Mouse (Mus musculus) urinary bladder, adult 18-20 months (tissue): Measurements from ENCODE around the gene Rd3l.
A peak's percentile ranks its signal among the peaks of the same experiment; 100 is the strongest.

Experiments
- DNase-seq, 2 experiments: peaks; one replicate each; pipeline ENCODE4 v3.0.0; 2022; ENCODE audit warnings: low spot score in 2 of 2, mixed read lengths in 2 of 2

The Rd3l gene

DNA sequence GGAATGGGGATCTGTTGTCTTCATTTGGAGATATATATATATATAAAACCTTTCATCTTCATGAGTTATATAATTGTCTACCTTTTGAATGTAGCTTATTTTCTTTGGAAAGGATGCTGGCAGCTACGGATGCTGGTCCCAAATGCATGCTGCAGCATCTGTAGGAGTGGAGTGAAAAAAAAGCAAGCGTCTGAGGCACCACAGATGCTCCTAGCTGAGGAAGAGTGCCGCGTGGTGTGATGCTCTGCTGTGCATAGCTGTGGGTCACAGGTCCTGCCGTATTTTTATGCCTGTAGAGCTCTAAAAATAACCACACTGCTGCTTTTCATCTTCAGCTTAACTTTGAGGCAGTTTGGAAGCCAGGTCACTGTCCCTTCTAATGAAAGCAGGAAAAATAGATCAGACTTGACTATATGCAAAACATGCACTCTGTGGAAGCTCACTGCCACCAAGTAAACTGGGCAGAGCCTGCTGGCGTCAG is at the start of gene Rd3l:
TSS of gene Rd3l (minus strand) at position 431 of the 481 bp plus-strand sequence.
- DNase-seq, result no peak

DNA sequence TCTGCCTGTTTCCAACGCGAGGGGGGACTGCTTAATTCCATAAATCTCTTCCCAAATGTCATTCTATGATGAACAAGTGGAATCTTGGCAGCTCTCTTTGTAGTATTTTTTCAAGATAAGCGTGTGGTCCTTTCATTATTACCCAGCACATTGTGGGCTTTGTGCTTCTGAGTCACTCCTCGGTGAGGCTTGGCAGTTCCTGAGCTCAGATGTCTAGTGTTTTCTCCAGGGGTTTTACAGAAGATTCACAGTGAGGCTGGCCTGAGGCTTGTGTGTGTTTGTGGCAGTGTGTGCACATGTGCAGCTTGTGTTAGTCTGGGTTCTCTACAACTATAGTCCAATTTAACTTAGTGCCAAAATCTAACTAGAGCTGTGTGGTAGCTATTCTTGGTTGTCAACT is 46.3 kb upstream of the Rd3l start:
- no peak for DNase-seq

DNA sequence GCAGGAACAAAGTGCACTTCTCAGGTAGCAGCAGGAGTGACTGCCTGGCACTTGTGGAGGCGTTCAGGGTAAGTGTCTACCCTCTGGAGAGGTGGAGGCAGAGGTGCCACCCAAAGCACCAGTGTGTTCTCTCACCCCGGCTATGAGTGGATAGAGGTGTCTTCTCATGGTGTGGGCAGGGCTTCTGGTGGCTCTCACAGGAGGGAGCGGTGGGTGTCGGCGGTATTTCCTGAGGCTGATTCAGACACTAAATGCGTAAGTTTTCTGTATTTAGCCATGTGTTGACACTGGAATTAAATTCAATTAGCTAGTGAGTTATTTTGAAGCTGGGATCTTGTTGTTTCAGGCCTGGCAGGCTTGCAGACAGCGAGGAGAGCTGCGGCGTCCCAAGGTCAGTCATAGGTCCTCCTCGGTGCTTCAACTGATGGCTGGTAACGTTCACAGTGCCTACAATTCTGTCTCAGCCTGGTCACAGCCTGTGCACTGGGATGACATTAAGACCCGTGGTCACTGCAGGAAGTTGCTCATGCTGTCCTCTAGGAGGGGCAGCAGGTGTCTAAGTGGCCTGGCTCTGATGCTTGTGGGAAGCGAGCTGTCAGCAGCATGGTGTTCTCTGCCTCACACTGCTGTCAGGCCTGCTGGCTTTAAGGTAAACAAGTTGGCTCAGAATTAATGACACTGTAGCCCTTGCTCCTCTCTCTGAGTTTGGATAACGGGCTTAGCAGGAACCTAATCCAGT is 45.0 kb upstream of the Rd3l start:
- no peak for DNase-seq

DNA sequence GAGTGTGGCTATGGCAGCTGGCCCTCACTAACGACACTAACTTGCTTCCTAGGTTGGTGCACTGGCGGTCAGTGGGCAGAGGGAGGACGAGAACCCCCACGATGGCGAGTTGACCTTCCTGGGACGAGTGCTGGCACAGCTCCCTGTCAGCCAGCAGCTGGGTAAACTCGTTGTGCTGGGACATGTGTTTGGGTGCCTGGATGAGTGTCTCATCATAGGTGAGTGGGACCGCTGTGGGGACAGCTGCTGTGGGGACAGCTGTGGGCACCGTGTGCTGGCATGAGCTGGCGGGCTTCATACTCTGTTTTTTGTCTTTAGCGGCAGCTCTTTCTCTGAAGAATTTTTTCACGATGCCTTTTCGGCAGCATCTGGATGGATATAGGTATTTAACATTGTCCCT is 44.3 kb upstream of the Rd3l start:
- DNase-seq, result no peak

DNA sequence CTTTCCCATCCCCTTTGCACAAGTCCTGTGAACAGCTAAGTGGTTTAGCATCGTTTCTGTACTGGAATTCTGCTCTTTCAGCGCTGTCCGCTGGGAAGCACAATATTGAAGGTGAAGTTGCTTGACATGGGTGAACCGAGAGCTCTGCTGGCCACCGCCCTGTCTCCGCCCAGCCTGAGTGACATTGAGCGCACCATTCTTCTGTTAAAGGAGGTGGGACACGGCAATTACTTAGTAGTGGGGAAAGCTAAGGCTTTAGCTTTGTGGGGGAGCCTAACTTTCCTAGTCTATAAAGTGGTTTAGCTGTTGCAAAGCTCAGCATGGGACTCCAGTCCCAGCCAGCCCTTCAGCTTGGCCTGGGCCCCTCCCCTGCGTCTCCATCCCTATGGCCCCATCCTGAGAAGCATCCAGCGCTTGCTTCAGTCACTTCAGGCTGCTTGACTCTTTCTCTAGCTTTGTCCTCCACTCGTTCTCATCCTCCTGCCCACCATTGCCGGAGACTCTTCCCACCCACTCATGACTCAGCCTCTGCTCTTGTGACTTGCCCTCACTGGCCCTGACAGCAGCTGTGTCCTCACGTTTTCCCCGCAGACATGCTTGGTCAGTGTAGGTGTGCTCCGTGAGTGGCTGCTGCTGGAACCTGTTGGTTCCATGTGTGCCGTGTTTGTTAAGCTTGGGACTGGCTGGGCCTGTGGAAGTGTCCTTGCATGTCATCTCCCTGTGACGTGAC is 43.6 kb upstream of the Rd3l start:
- DNase-seq, result no peak

DNA sequence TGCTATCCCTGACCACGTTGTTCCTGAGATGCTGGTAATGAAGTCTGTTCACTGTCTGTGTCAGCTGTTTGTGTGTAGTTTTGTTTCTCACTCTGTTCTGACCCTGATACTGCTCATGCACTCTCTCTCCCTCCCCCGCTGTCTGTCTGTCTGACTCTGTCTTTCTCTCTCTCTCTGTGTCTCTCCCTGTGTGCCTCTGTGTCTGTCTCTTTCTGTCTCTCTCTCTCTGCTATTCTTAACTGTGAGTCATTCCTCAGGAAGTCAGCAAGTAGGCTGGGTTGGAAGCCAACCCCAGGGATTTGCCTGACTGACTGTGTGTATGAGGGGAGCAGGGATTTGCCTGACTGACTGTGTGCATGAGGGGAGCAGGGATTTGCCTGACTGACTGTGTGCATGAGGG is 42.2 kb upstream of the Rd3l start:
- no peak for DNase-seq

DNA sequence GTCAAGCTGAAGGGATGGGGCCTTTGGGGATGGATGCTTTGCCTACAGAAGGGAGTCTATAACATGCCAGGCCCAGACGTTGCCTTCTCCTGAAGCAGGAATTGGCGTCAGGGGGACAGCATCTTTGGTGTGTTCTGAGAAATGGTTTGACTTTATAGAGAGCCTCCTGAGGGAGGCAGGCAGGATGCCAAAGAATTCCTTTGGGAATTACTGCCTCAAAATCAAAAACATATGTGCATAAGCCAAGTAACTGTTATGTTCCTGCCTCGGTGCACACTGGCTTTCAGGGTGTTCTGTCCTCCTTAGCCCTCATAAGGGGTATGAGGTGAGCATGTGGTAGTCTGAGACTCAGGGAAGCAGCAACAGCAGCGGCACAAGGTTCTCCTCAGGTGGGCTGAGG is 35.2 kb upstream of the Rd3l start:
- DNase-seq, result no peak

DNA sequence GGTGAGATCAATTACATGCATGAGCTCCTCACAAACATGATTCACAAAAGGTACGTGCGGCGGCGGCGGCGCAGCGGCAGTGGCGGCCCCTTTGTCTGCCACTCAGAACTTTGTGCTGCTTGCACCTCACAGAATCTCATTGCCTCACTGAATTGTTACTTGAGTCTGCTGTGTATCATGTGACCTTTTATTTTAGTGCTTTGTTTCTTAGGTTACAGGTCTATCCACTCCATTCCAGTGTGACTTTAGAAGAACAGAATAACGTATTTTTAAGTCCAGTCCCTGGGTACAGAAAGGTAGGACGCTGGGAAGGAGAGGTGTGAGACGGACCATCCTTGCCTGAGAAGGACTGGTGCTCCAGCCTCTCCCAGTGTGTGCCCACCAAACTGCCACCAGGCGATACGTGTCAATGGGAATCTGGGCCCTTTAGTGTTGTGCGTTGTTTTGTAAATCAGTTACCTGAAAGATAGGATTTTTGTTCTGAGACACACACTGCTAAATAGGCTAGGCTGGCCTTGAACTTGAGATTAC is 32.2 kb upstream of the Rd3l start:
- no peak for DNase-seq

DNA sequence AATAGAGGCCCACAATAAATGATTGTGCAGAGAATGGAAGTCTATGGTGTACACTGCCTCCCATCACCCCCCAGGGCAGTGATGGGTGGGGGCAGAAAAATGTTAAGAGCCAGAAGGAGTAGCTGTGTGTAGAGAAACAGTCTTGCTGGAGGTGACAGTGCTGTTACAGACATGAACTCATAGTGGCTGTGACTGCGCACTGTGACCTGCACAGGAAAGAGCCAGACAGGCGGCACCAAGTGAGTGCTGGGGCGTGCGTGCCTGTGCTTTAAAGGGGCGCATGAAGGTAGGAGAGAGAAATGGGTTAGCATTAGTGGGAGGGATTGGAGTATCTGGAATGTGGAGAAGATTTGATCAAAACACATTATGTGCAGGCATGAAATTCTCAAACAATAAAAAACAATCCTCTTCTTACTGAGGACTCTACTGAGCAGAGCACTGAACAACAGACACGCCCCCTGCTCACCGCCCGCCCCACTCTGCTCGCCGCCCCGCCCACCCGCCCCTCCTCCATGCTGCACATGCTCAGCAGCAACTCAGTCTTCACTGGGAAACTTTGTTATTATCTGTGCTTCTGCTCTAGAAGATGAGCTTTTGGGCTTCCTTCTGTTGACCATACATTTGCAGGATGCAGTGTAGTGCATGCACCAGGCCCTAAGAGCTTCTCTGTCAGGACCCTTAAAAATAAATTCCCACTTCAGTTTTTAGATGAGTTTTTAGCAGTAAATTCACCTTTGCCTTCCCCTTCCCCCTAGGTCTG is 31.6 kb upstream of the Rd3l start:
- DNase-seq, result no peak

DNA sequence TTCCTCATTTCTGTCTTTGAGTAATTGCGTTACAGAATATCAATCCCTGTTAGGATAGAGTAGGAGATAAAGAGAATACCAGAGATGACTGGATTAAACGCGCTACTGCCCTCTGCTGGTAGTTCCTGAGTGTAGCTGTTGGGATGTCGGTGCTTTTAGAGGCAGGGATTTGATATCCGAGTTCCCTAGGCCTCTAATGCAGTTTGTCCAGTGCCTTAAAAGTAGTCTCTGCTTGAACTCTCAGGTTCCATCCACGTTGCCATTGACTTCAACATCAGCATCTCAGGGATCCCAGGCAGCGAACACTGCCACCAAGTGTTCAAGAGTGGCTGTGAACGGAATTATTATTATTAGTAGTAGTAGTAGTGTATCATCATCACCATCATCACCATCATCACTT is 20.1 kb upstream of the Rd3l start:
- DNase-seq, result peak; percentile 40 to 48

DNA sequence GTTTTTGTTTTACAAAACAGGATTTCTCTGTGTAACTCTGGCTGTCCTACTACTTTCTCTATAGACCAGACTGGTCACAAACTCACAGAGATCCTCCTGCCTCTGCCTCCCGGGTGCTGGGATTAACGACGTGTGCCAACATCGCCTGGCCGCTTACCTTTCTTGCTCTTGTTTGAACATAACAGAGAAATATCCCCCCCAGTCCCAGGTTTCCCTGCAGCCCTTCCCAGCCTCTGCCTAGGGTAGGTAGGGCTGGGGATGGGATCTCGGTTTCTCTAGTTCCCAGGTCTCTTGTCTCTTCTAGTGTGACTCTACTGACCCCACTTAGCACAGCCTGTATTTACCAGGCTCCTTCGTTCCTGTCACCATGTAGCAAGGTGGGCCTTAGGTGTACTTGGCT is 18.6 kb upstream of the Rd3l start:
- DNase-seq, result no peak

DNA sequence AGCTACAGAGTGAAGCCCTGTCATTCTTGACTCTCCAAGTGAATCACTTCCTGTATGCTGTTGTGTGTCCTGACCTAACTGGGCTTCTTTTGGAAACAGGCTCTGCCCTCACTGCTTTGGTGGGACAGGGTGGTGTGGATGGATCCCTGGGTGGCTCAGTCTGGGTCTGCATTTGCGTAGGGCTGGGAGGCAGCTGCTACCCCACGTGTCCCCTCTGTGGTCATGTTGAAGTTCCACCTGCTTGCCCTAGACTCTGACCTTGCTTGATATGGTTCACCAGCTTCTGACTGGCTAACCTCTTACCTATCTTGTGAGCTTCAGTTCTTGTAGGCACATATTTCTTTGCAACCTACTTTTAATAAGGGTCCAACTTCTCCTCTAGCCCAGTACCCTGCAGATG is 14.0 kb upstream of the Rd3l start:
- DNase-seq, result no peak

DNA sequence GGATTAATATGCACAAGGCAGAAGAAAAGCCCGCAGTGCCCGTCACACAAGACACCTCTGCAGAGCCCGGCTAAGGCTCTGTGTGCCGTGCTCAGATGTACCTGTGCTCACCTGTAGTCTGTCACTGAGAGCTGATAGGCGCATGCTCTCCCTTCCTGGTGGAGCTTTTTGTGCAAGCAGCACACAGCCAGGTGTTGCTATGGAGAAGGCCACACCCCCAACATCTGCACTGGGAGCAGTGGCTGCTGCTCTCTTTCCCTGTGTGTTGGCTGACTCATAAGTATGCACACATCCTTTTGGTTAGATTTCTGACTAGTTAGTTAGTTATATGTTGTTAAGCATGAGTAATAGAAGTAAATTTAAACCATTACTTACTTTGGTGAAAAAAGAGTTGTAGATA is 11.5 kb upstream of the Rd3l start:
- no peak for DNase-seq

DNA sequence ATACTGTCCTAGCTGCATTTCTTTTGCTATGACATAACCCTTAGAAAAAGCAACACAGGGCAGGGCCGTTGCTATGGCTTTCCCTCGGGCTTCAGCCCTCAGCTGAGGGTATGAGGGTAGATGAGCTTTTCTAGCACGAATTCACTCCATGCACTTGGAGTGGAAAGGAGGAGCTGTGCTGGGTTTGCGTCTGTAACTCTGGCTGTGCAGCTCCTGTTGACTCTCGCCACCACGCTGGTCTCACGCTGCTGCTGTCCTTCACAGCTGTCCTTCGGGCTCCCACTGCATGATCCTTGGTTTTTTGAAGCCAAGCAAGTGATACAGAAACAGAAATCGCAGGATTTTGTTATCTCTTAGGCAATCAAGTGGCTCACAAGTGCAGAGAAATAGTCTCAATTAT is 5.6 kb upstream of the Rd3l start:
- no peak for DNase-seq

DNA sequence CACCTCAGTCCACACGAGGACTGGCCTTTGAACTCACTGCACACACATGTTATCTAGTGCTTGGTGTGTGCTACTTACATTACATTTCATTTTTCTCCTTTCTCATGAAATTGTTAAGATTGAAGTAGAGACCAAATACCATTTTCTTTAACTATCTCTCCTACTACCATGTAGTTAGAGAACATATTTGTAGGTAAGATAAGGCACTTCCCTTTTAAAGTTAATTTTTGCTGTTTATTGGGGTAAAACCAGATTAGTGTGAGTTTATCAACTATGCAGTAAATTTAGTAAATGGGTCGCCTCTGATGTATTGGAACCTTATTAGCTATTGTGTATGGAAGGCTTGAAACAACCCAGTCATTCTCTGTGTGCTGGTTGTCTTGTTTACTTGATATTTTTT is 2.0 kb upstream of the Rd3l start:
- DNase-seq, result no peak

DNA sequence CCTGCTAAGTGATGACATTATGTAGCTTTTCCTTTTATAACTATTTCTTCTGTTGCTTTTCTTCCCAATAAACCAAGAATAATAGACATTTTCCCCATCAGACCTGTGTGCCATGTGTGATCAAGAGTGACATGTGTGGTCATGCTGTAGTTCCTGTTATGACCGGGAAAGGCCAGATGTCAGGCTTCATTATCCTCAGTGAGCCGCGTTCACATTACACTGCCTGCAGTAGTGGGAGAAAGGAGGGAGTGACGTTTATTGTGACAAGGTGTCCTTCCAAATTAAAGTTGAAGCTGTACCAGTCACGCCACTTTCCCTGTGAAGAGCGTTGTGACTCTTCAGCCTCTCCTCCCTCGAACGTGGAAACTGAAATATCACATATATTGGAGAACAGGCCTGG is 714 bp upstream of the Rd3l start:
- DNase-seq, result no peak

DNA sequence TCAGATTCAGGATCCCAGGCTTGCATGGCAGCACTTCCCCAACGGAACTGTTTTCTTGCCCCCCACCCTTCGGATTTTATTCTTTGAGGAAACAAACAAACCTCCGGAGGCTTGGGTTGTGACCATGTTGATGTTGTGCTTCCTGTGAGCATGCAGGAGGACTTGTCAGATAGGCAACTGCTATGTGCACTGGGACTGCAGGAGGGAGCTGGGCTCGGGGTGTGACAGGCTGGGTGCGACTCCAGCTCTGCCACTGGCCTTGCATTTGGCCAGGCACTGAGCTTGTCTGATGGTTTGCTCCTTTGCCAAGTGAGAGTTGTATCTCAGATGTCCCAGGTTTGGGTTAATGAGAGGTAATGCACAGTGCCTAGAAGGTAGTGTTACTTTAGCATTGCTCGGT is 2.8 kb downstream of the Rd3l start:
- DNase-seq, result no peak

DNA sequence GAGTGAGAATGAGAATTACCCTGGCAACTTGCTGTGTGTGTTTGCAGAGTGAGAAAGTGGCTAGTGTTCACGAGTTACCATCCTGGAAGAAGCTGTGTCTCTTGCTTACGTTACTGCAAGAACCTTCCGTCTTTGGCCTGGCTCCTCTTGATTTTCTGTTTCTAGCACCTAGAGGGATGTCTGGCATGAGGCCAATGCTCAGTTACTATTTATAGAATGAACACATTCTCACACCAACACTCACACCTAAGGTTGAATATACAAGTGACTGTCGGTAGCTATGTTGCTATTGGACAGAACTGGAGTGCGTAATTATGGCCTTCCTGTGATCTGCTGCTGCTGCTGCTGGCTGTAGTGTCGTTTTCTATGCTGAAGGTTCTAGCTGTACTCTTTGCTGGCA is 4.0 kb downstream of the Rd3l start:
- DNase-seq, result no peak

DNA sequence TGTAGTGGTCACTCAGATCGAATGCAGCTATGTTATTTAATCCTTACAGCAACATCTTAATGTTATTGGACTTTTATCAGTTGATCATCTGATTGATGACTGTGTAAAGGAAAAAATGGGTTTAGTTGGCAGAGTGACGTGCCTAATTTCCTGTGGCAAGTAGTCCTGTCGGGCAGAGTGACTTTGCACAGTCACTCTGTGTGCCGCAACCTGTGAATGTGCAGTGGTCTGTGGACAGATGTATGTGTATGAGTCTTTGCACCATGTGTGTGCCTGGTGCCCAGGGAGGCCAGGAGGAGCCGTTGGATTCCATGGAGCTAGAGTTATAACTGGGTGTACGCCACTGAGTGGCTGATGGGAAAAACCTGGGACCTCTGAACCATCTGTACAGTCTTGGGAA is 6.5 kb downstream of the Rd3l start:
- DNase-seq, result no peak

DNA sequence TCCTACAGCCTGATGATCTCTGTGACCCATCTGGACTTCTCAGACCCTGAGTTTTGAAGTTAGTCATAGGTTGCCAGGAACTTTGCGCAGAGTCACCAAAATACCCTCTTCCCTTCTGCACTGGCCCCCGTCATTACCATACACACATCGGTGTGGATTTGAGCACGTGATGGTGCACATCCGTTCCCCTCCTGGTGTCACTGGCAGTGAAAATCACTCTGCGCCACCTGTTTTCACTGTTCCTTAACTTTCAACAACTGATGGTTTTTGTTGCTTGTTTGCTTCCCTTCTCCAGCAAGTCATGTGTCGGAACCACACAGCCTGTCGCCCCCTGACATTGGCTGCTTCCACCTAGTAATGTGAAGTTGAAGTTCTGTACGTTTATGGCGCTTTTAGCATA is 8.6 kb downstream of the Rd3l start:
- DNase-seq, result no peak

DNA sequence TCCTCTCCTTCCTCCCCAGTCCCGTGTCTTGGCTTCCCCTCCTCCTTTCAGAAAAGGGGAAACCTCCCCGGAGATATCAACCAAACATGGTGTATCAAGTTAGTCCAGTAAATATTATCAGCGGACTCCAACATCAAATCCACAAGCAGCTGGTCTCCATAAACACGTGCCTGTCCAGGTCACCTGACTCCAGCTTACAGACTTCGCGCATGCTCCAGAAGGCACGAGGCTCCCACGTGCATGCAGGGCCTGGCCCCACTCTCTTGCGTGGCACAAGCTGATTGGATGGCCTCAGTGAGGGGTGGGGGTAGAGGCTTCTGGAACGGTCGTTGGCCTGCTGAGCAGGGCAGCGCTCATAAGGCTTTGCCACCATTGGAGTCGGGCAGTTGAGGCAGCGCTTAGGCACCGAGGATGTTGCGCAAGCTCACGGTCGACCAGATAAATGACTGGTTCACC is 9.9 kb downstream of the Rd3l start, which contains the start of gene Tdrd9:
TSS of gene Tdrd9 (plus strand) at position 329 of the 456 bp plus-strand sequence.
- no peak for DNase-seq

DNA sequence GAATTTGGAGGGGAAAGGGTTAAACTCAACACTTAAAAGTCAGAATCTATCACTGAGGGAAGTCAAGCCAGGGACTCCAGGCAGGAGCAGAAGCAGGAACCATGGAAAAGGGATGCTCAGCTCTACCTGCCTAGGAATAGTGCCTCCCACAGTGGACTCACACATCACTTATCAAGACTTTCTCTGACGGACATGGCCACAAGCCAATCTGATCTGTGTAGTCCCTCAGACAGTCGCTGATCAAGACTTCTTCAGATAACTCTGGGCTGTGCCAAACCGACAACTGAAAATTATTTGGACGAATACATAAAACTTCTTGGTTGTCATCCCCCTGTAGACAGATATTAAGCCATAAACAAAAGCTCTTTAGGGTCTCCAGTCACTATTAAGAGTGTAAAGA is 11.0 kb downstream of the Rd3l start:
- no peak for DNase-seq
